Mouse (Mus musculus): ENCODE results near the gene Mcub. TPM values are rescaled to one million over a fixed set of nuclear protein-coding genes. Genes with fewer than 3 reads are reported as not detected.

The Mcub gene
- polyA plus RNA-seq, 1 experiment from 2014 or later: 6.0 TPM

- Histone ChIP-seq H3K4me3 (peak overlapping the region; percentile 79), H3K36me3 (no peaks in the 10 kb centered on the region), H3K9me3 (no peaks in the 10 kb centered on the region), H3K27me3 (ENCODE audit: insufficient read depth, poor library complexity, severe bottlenecking) (no peaks in the 10 kb centered on the region), H3K4me1 (peaks cover 14% of the 10 kb centered on the region), H3K27ac (peak overlapping the region; percentile 92)
- peak; percentile 80 for DNase-seq (ENCODE audit: low spot score)
- WGBS: 2% methylated on average over 25 of the region's 25 CpGs
Measured at GRCm38 (mm10) chr3:129879131-129879757, 90.8 kb downstream of the Mcub start.

GRCm38 (mm10) chr3:129878405-129879021 lies 91.5 kb downstream of the Mcub start, which contains the start of gene Pla2g12a:
Pla2g12a (plus strand) TSS chr3:129878606.
- Histone ChIP-seq H3K27me3 (ENCODE audit: insufficient read depth, poor library complexity, severe bottlenecking) (no peaks in the 10 kb centered on the region), H3K4me3 (peak within 1 kb of the TSS; percentile 79), H3K27ac (peak within 1 kb of the TSS; percentile 92), H3K4me1 (peaks cover 14% of the 10 kb centered on the region), H3K36me3 (no peaks in the 10 kb centered on the region), H3K9me3 (no peaks in the 10 kb centered on the region)
- DNase-seq (ENCODE audit: low spot score): peak; percentile 90
- WGBS: under 1% methylated on average over 64 of the region's 66 CpGs

GRCm38 (mm10) chr3:129877327-129877726 lies 92.7 kb downstream of the Mcub start:
- Histone ChIP-seq H3K27ac (no peak overlapping the region), H3K36me3 (no peaks in the 10 kb centered on the region), H3K27me3 (ENCODE audit: insufficient read depth, poor library complexity, severe bottlenecking) (no peaks in the 10 kb centered on the region), H3K9me3 (no peaks in the 10 kb centered on the region), H3K4me1 (peaks cover 14% of the 10 kb centered on the region), H3K4me3 (no peak overlapping the region)
- no peak for DNase-seq (ENCODE audit: low spot score)
- 90% methylated on average over 10 of the region's 10 CpGs for WGBS

Other genes with a start within 250 kb of the Mcub start
- gene Egf, start 214.9 kb downstream of the Mcub start, polyA plus RNA-seq (2016; fragmentation: Nextera tagmentation; extraction: Ambion mirVana): 1.1 and 1.3 TPM in 2 replicates
- gene Lrit3, start 166.2 kb downstream of the Mcub start, polyA plus RNA-seq (2016; fragmentation: Nextera tagmentation; extraction: Ambion mirVana): 0.08 TPM in 1 of 2 replicates, not detected in the other
- gene Rrh, start 147.6 kb downstream of the Mcub start, polyA plus RNA-seq (2016; fragmentation: Nextera tagmentation; extraction: Ambion mirVana): not detected in 2 replicates
- 59.0 and 97.1 TPM in 2 replicates for gene Gar1, start 138.8 kb downstream of the Mcub start, polyA plus RNA-seq (2016; fragmentation: Nextera tagmentation; extraction: Ambion mirVana)
- 0.67 and 5.9 TPM in 2 replicates for gene Cfi, start 134.3 kb downstream of the Mcub start, polyA plus RNA-seq (2016; fragmentation: Nextera tagmentation; extraction: Ambion mirVana)
- gene Pla2g12a, start 91.6 kb downstream of the Mcub start, polyA plus RNA-seq (2016; fragmentation: Nextera tagmentation; extraction: Ambion mirVana): 53.3 and 64.1 TPM in 2 replicates
- 78.4 and 99.8 TPM in 2 replicates for gene Casp6, start 68.8 kb downstream of the Mcub start, polyA plus RNA-seq (2016; fragmentation: Nextera tagmentation; extraction: Ambion mirVana)
- gene Sec24b, start 91.3 kb upstream of the Mcub start, polyA plus RNA-seq (2016; fragmentation: Nextera tagmentation; extraction: Ambion mirVana): 33.6 and 34.9 TPM in 2 replicates
- gene Col25a1, start 161.3 kb upstream of the Mcub start, polyA plus RNA-seq (2016; fragmentation: Nextera tagmentation; extraction: Ambion mirVana): 1.4 and 3.9 TPM in 2 replicates